Mouse (Mus musculus) heart, adult 2 months (tissue): ENCODE results near the gene Trdmt1.

Experiments used
- CTCF ChIP-seq: fragments of 200-600 bp; IDR thresholded peaks from 2 replicates; pipeline ENCODE4 v1.8.1; 2022; ENCODE audit warnings: antibody characterized with exemption, mild to moderate bottlenecking, moderate library complexity
- EP300 ChIP-seq: fragments of 200-500 bp; IDR thresholded peaks from 2 replicates; pipeline ENCODE4 v1.6.1; 2011; ENCODE audit warnings: low read depth, low read length, control low read depth; ENCODE audit not compliant: insufficient read depth
- POLR2A ChIP-seq: fragments of 200-500 bp; IDR thresholded peaks from 2 replicates; pipeline ENCODE4 v1.6.1; 2011; ENCODE audit warnings: mild to moderate bottlenecking, low read depth, low read length, control low read depth; ENCODE audit not compliant: insufficient read depth

- TF ChIP-seq CTCF (no peak), POLR2A (no peak), EP300 (no peak)
These were observed 42.9 kb downstream of the Trdmt1 start for GRCm38 (mm10) chr2:13501553-13501952.
